Mouse (Mus musculus) frontal cortex, adult 2 months (tissue): ENCODE measurements around the gene Cldn34b3. TPM values are rescaled to one million over a fixed set of nuclear protein-coding genes. Genes with fewer than 3 reads are reported as not detected.
"Not testable (repeated sequence)": the region's sequence is repeated elsewhere in the genome, so short reads cannot be mapped to it uniquely, and the experiment has no call there.

ENCODE experiments used
- DNase-seq, 2 experiments: peaks; one replicate each; pipeline ENCODE4 v3.0.0; 2022; ENCODE audit warnings: low spot score in 1 of 2; ENCODE audit errors: extremely low spot score in 1 of 2
- polyA plus RNA-seq: library from polyadenylated mRNA; depleted of rRNA; stranded (reverse); fragments of >200 nt; gene quantifications from 2 replicates; pipeline ENCODE4 v1.2.3, GENCODE M21; 2012; rRNA removed

Gene Cldn34b3
- not detected in 2 replicates for polyA plus RNA-seq

- DNase-seq, result not testable (repeated sequence)
Measured at GRCm38 (mm10) chrX:76264004-76264403, at the start of gene Cldn34b3. TSS of gene Cldn34b3 (plus strand) at chrX:76264304.

Other genes starting within 250 kb of the Cldn34b3 start
- not detected in 2 replicates for gene Cldn34b4, start 129.0 kb downstream of the Cldn34b3 start, polyA plus RNA-seq